Mouse (Mus musculus) midbrain, embryonic 11.5 days (tissue): Measurements from ENCODE around the gene Klhl2. TPM values are rescaled to one million over a fixed set of nuclear protein-coding genes. Genes with fewer than 3 reads are reported as not detected.
A peak's percentile ranks its signal among the peaks of the same experiment; 100 is the strongest.

ENCODE experiments used
- ATAC-seq: fragments of 200-750 bp; cut with Nextera tagmentation; 2 replicates; pipeline ENCODE4 v1.8.0; 2017; ENCODE audit warnings: moderate TSS enrichment, moderate library complexity; ENCODE audit not compliant: low FRiP score
- DNase-seq: peaks from one replicate; pipeline ENCODE4 v3.0.0; 2015; ENCODE audit warnings: low spot score; ENCODE audit errors: missing footprints
- H3K27ac ChIP-seq: fragments of 300-500 bp; sonication (generic); 2 replicates; pipeline ENCODE4 v1.5.1; 2014; ENCODE audit warnings: low read depth, low read length
- H3K27me3 ChIP-seq: fragments of 300-500 bp; sonication (generic); 2 replicates; pipeline ENCODE4 v1.6.1; 2014; ENCODE audit warnings: mild to moderate bottlenecking, low read length, moderate library complexity, mixed read lengths; ENCODE audit not compliant: control insufficient read depth, insufficient read depth
- H3K36me3 ChIP-seq: fragments of 300-500 bp; sonication (generic); 2 replicates; pipeline ENCODE4 v1.6.1; 2014; ENCODE audit warnings: mild to moderate bottlenecking, low read length, moderate library complexity, mixed read lengths; ENCODE audit not compliant: control insufficient read depth, insufficient read depth
- H3K4me1 ChIP-seq: fragments of 300-500 bp; sonication (generic); 2 replicates; pipeline ENCODE4 v1.6.1; 2014; ENCODE audit warnings: low read length; ENCODE audit not compliant: control insufficient read depth, insufficient read depth
- H3K4me2 ChIP-seq: fragments of 300-500 bp; sonication (generic); 2 replicates; pipeline ENCODE4 v1.6.1; 2014; ENCODE audit warnings: mild to moderate bottlenecking, moderate library complexity
- H3K4me3 ChIP-seq: fragments of 300-500 bp; sonication (generic); 2 replicates; pipeline ENCODE4 v1.5.1; 2014; ENCODE audit warnings: low read depth, low read length
- H3K9ac ChIP-seq: fragments of 300-500 bp; sonication (generic); 2 replicates; pipeline ENCODE4 v1.6.1; 2014; ENCODE audit warnings: low read length
- H3K9me3 ChIP-seq: fragments of 300-500 bp; sonication (generic); 2 replicates; pipeline ENCODE4 v1.6.1; 2016; ENCODE audit warnings: low read length; ENCODE audit not compliant: control insufficient read depth
- WGBS: fragments of 180-500 bp; shearing (Covaris S2); extraction: QIAGEN DNeasy Blood & Tissue Kit; methylation state at CpG from one replicate; pipeline ENCODE4 v1.1.7; 2014; 5-methylcytosine and 5-hydroxymethylcytosine counted together
- polyA plus RNA-seq: library from polyadenylated mRNA; unstranded; fragments of >200 nt; fragmentation: Nextera tagmentation; extraction: Ambion mirVana; gene quantifications from 2 replicates; pipeline ENCODE4 v1.2.1, GENCODE M21; 2014

Klhl2 gene
- 18.9 and 19.4 TPM in 2 replicates for polyA plus RNA-seq

GRCm38 (mm10) chr8:64849897-64850541, at the start of gene Klhl2:
Gene Klhl2, minus strand, starts transcription at chr8:64850017.
- peaks cover 13% of the 10 kb centered on the region for H3K4me1 ChIP-seq
- no peaks in the 10 kb centered on the region for H3K36me3 ChIP-seq
- no peaks in the 10 kb centered on the region for H3K27me3 ChIP-seq
- H3K9me3 ChIP-seq: no peaks in the 10 kb centered on the region
- peak within 1 kb of the TSS; percentile 94 for H3K9ac ChIP-seq
- H3K4me2 ChIP-seq: peak within 1 kb of the TSS; percentile 82
- H3K27ac ChIP-seq: peak within 1 kb of the TSS; percentile 77
- under 1% methylated on average over 42 of the region's 68 CpGs for WGBS
- peak within 1 kb of the TSS; percentile 92 for H3K4me3 ChIP-seq
- ATAC-seq (peak; percentile 89), DNase-seq (peak; percentile 97)

- Histone ChIP-seq H3K4me2 (no peak overlapping the region), H3K9ac (no peak overlapping the region), H3K27me3 (no peaks in the 10 kb centered on the region), H3K27ac (no peak overlapping the region), H3K4me1 (no peaks in the 10 kb centered on the region), H3K36me3 (no peaks in the 10 kb centered on the region), H3K9me3 (no peaks in the 10 kb centered on the region), H3K4me3 (no peak overlapping the region)
- DNase-seq: peak; percentile 68
- no peak for ATAC-seq
- WGBS: 35% methylated on average over 4 of the region's 4 CpGs
Measured at GRCm38 (mm10) chr8:64898710-64899109, 48.9 kb upstream of the Klhl2 start.

GRCm38 (mm10) chr8:64896731-64897130, 46.9 kb upstream of the Klhl2 start:
- H3K4me3 ChIP-seq: no peak overlapping the region
- ATAC-seq (no peak), DNase-seq (peak; percentile 28)
- no peak overlapping the region for H3K27ac ChIP-seq
- WGBS: 91% methylated on average over 5 of the region's 5 CpGs
- no peaks in the 10 kb centered on the region for H3K27me3 ChIP-seq
- H3K9ac ChIP-seq: no peak overlapping the region
- H3K4me2 ChIP-seq: no peak overlapping the region
- H3K36me3 ChIP-seq: no peaks in the 10 kb centered on the region
- no peaks in the 10 kb centered on the region for H3K4me1 ChIP-seq
- no peaks in the 10 kb centered on the region for H3K9me3 ChIP-seq

DNA sequence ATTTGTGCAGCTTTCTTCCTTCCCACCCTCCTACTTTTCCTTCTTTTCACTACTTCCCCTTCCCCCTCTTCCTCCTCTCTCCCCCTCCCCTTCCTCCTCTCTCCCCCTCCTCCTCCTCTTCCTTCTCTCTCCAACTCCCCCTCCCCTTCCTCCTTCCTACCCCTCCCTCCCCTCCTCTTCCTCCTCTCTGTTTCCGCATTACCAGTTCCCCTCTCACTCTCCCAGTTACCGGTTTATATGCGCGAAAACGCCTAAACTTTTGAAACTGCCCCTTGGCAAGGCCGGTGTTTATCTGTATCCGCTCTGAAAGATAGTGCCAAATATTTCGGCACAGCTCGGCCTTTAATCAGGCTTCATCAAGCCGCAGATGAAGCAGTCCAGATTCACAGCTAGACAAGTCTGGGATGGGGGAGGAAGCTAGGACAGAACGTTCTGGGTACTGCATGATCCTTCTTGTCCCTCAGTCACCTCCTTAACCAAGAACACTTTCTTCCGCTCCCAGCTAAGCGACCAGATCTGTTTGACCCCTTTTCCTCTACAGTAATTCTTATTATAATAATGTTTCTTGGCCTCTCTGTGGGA, 30.9 kb upstream of the Klhl2 start:
- Histone ChIP-seq H3K9me3 (no peaks in the 10 kb centered on the region), H3K9ac (no peak overlapping the region), H3K4me2 (no peak overlapping the region), H3K4me1 (no peaks in the 10 kb centered on the region), H3K27me3 (no peaks in the 10 kb centered on the region), H3K36me3 (no peaks in the 10 kb centered on the region), H3K4me3 (no peak overlapping the region), H3K27ac (no peak overlapping the region)
- DNase-seq (no peak), ATAC-seq (no peak)
- 50% methylated on average over 13 of the region's 13 CpGs for WGBS

GRCm38 (mm10) chr8:64877630-64878312, 28.0 kb upstream of the Klhl2 start:
- Histone ChIP-seq H3K4me3 (no peak overlapping the region), H3K9me3 (no peaks in the 10 kb centered on the region), H3K4me1 (no peaks in the 10 kb centered on the region), H3K27me3 (no peaks in the 10 kb centered on the region), H3K9ac (no peak overlapping the region), H3K27ac (no peak overlapping the region), H3K36me3 (no peaks in the 10 kb centered on the region), H3K4me2 (no peak overlapping the region)
- WGBS: 93% methylated on average over 22 of the region's 22 CpGs
- ATAC-seq (no peak), DNase-seq (no peak)

GRCm38 (mm10) chr8:64871469-64872165, 21.8 kb upstream of the Klhl2 start:
- no peaks in the 10 kb centered on the region for H3K27me3 ChIP-seq
- no peak for ATAC-seq
- DNase-seq: no peak
- WGBS: 90% methylated on average over 12 of the region's 12 CpGs
- H3K4me2 ChIP-seq: no peak overlapping the region
- no peak overlapping the region for H3K27ac ChIP-seq
- H3K4me3 ChIP-seq: no peak overlapping the region
- H3K9ac ChIP-seq: no peak overlapping the region
- no peaks in the 10 kb centered on the region for H3K36me3 ChIP-seq
- H3K4me1 ChIP-seq: no peaks in the 10 kb centered on the region
- H3K9me3 ChIP-seq: no peaks in the 10 kb centered on the region

GRCm38 (mm10) chr8:64870218-64870617, 20.4 kb upstream of the Klhl2 start:
- no peaks in the 10 kb centered on the region for H3K4me1 ChIP-seq
- no peak overlapping the region for H3K4me3 ChIP-seq
- H3K9me3 ChIP-seq: no peaks in the 10 kb centered on the region
- DNase-seq (no peak), ATAC-seq (no peak)
- H3K27ac ChIP-seq: no peak overlapping the region
- H3K27me3 ChIP-seq: no peaks in the 10 kb centered on the region
- H3K4me2 ChIP-seq: no peak overlapping the region
- WGBS: 78% methylated on average over 2 of the region's 2 CpGs
- no peaks in the 10 kb centered on the region for H3K36me3 ChIP-seq
- no peak overlapping the region for H3K9ac ChIP-seq

DNA sequence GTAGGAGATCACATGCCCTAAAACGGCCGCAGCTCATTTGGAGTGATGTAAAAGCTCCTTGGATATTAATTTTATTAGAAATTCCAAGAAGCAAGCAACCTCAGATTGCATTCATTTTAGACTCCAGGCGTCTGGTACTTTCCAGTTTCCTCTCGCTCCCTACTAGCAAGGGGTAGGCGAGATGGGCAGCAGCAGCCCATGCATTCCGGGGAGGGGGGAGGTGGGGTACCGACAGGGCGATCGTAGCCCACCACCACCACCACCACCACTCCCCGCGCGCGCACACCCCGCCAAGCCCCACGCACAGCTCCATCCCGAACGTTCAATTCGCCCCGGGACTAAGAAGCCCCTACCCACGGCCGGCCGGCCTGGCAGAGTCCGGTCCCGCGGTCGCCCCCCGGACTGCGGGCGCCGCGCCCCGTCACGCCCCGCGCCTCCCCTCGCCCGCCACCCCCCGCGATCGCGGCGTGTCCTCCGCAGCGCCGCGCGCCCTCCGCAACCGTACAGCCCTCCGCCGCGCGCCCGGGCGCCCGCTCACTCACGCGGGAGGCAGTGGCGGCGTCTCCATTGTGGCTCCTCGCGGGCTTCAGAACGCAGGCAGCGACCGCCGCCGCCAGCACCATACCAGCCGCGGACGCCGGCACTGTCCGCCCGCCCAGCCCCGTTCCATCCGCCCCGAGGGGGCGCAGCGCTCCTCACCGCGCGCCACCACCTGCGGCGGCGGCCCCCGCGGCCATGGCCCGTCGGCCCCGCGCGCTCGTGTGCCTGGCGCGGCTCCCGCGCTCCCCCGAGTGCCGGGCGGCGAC, 523 bp downstream of the Klhl2 start:
- H3K4me1 ChIP-seq: peaks cover 13% of the 10 kb centered on the region
- peak overlapping the region; percentile 77 for H3K27ac ChIP-seq
- peak overlapping the region; percentile 94 for H3K9ac ChIP-seq
- peak overlapping the region; percentile 92 for H3K4me3 ChIP-seq
- under 1% methylated on average over 51 of the region's 100 CpGs for WGBS
- no peaks in the 10 kb centered on the region for H3K9me3 ChIP-seq
- DNase-seq (peak; percentile 93), ATAC-seq (peak; percentile 88)
- H3K4me2 ChIP-seq: peak overlapping the region; percentile 82
- no peaks in the 10 kb centered on the region for H3K27me3 ChIP-seq
- H3K36me3 ChIP-seq: no peaks in the 10 kb centered on the region
